Mouse (Mus musculus) E14TG2a.4 (cell line): ENCODE measurements around the gene Myo18b.

Source experiments
- CTCF ChIP-seq: conservative IDR thresholded peaks from 2 replicates; pipeline ENCODE4 v1.5.1; 2014; ENCODE audit warnings: low read length
- NANOG ChIP-seq: IDR thresholded peaks from 2 replicates; pipeline ENCODE4 v1.6.1; 2014; ENCODE audit warnings: borderline replicate concordance, low read length, mixed read lengths

GRCm38 (mm10) chr5:112679251-112679650 is 216.9 kb downstream of the Myo18b start:
- TF ChIP-seq CTCF (no peak), NANOG (no peak)
